Mouse (Mus musculus) small intestine, adult 2 months (tissue): Measurements from ENCODE around the gene Slc25a5. TPM values are rescaled to one million over a fixed set of nuclear protein-coding genes. Genes with fewer than 3 reads are reported as not detected.
"Not testable (repeated sequence)": the region's sequence is repeated elsewhere in the genome, so short reads cannot be mapped to it uniquely, and the experiment has no call there.

Experiments
- H3K27ac ChIP-seq: fragments of 200-500 bp; 2 replicates; pipeline ENCODE4 v1.5.1; 2012; ENCODE audit warnings: low read depth, low read length, control low read depth, inconsistent platforms; ENCODE audit not compliant: insufficient read depth
- H3K27me3 ChIP-seq: fragments of 200-500 bp; 2 replicates; pipeline ENCODE4 v1.6.1; 2012; ENCODE audit warnings: mild to moderate bottlenecking, moderate library complexity, low read length, inconsistent platforms; ENCODE audit not compliant: control insufficient read depth, insufficient read depth
- H3K36me3 ChIP-seq: fragments of 200-500 bp; 2 replicates; pipeline ENCODE4 v1.6.1; 2012; ENCODE audit warnings: mild to moderate bottlenecking, low read length, control low read depth, inconsistent platforms; ENCODE audit not compliant: control insufficient read depth, insufficient read depth
- H3K4me1 ChIP-seq: fragments of 200-500 bp; 2 replicates; pipeline ENCODE4 v1.6.1; 2012; ENCODE audit warnings: low read length, inconsistent platforms, mixed read lengths; ENCODE audit not compliant: control insufficient read depth, insufficient read depth, insufficient read length
- H3K4me3 ChIP-seq: fragments of 200-500 bp; 2 replicates; pipeline ENCODE4 v1.5.1; 2012; ENCODE audit warnings: low read depth, mild to moderate bottlenecking, control low read depth, inconsistent platforms, low read length, moderate library complexity
- CTCF ChIP-seq: fragments of 200-500 bp; IDR thresholded peaks from 2 replicates; pipeline ENCODE4 v1.5.1; 2012; ENCODE audit warnings: low read depth, mild to moderate bottlenecking, control low read depth, inconsistent platforms, low read length, moderate library complexity, mixed read lengths; ENCODE audit not compliant: insufficient replicate concordance, insufficient read length; ENCODE audit errors: extremely low read depth
- POLR2A ChIP-seq: fragments of 200-500 bp; IDR thresholded peaks from 2 replicates; pipeline ENCODE4 v1.6.1; 2012; ENCODE audit warnings: low read depth, mild to moderate bottlenecking, control low read depth, inconsistent platforms, low read length, moderate library complexity
- whole genome bisulfite sequencing: fragments of 180-500 bp; shearing (Covaris S2); methylation state at CpG from one replicate; pipeline ENCODE4 v1.1.7; 2018; 5-methylcytosine and 5-hydroxymethylcytosine counted together
- polyA plus RNA-seq: library from polyadenylated mRNA; depleted of rRNA; stranded (reverse); fragments of >200 nt; gene quantifications from 2 replicates; pipeline ENCODE4 v1.2.3, GENCODE M21; 2012

The Slc25a5 gene
- polyA plus RNA-seq, 1 experiment, result 2,171 TPM

DNA sequence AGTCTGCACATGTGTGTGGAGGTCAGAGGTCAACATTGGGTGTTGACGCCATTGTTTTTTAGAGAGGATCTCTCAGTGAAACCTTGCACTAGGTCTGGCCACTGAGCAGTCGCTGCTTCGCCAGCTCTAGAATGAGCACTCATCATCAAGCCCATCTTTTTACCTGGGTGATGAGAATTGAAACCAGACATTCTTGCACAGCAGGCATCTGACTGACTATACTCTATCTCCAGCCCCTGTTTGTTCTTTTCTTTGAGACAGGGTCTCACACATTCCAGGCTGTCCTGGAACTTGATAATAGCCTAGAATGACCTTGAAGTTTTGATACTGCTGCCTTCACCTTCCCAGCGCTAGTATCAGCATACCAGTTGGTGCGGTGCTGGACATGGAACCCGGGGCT, 22.9 kb upstream of the Slc25a5 start:
- H3K36me3 ChIP-seq, result no peaks in the 10 kb centered on the region
- H3K27me3 ChIP-seq, result no peaks in the 10 kb centered on the region
- WGBS, result 84% methylated on average over 6 of the region's 6 CpGs
- H3K4me1 ChIP-seq, result no peaks in the 10 kb centered on the region
- H3K4me3 ChIP-seq, result no peak overlapping the region
- TF ChIP-seq POLR2A, result no peak
- no peak for TF ChIP-seq CTCF
- no peak overlapping the region for H3K27ac ChIP-seq

DNA sequence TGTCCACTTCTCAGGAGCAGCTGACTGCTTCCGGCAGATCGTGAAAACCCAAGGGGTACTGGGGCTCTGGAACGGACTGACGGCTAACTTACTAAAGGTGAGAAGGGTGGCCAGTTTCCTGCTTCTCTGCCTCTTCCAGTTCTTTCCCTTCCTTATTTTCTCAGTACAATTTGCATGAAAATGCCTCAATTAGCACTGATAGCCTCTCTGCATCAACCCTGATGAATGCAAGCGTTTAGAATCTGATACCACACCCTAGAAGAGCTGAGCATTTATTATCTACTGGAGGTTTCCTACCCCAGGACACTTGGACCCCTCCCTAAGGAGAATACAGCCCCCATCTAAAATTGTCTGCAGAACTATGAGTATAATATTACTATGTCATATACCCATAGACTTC, 19.9 kb upstream of the Slc25a5 start:
- H3K27me3 ChIP-seq, result no peaks in the 10 kb centered on the region
- no peaks in the 10 kb centered on the region for H3K4me1 ChIP-seq
- no peak overlapping the region for H3K27ac ChIP-seq
- no peak for TF ChIP-seq CTCF
- no peak for TF ChIP-seq POLR2A
- no peak overlapping the region for H3K4me3 ChIP-seq
- 91% methylated on average over 5 of the region's 5 CpGs for WGBS
- H3K36me3 ChIP-seq, result no peaks in the 10 kb centered on the region

DNA sequence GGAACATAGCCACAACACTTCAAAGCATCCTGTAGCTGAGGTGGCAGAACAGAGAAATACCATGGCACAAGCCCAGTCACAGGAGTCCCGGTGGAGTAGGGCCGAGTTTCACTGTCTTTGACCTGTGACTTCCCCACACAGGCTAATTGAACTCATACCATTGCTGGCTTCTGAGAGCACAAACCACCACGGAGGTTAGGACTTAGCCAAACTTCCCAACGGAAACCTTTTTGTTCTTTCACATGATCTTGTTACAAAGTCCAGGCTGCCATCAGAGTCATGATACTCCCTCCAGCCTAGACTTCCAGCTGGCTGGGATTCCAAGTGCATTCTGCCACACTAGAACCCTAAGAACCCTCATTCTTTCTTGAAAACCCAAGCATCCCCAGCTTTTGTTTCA, 17.8 kb upstream of the Slc25a5 start:
- Histone ChIP-seq H3K4me1 (no peaks in the 10 kb centered on the region), H3K27ac (no peak overlapping the region), H3K27me3 (no peaks in the 10 kb centered on the region), H3K36me3 (no peaks in the 10 kb centered on the region), H3K4me3 (no peak overlapping the region)
- TF ChIP-seq CTCF (no peak), POLR2A (no peak)
- WGBS, result 52% methylated on average over 4 of the region's 4 CpGs

DNA sequence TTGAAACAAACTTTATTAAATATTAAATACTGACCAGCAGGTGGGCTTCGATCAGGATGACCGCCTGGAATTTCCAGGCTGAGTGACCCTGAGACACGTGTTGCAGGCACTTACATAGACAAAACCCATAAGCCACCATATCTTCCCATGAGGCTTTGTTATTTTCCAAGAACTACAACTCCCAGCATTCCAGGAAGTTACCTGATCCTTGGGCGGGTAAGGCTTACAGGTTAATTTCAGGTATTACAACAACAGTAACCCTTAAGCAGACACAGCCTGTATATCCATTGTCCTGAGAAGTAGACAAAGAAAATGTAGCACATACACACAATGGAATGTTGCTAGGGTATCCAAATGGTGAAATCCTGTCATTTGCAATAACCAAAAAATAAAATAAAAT, 6.1 kb upstream of the Slc25a5 start:
- H3K27me3 ChIP-seq, result no peaks in the 10 kb centered on the region
- H3K4me3 ChIP-seq, result no peak overlapping the region
- no peak overlapping the region for H3K27ac ChIP-seq
- TF ChIP-seq CTCF (no peak), POLR2A (no peak)
- 30% methylated on average over 4 of the region's 4 CpGs for WGBS
- H3K36me3 ChIP-seq, result no peaks in the 10 kb centered on the region
- no peaks in the 10 kb centered on the region; the same call in 1 of the 2 replicates for H3K4me1 ChIP-seq

DNA sequence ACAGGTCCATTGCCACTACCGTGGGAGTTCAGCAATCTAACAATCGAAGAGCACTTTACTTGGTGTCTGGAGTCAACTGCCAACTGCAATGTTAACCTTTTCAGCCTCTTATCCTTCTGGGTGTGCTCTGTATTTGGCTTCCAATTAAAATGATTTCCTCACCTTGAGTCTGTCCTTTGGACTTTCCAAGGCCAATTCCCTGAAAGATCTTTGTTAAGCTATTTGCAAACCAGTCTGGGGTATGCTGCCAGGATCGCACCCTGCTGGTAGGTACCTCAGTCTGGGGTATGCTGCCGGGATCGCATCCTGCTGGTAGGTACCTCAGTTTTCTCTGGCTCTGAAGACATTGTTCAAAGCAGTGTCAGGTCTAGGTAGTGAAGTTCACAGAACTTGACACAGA, 880 bp upstream of the Slc25a5 start:
- 38% methylated on average over 5 of the region's 5 CpGs for WGBS
- Histone ChIP-seq H3K27ac (peak overlapping the region; percentile 82), H3K4me1 (peaks cover 2% of the 10 kb centered on the region; the same call in 1 of the 2 replicates), H3K27me3 (no peaks in the 10 kb centered on the region), H3K36me3 (peaks cover 16% of the 10 kb centered on the region), H3K4me3 (no peak overlapping the region; the same call in 1 of the 2 replicates)
- no peak for TF ChIP-seq POLR2A
- no peak for TF ChIP-seq CTCF

DNA sequence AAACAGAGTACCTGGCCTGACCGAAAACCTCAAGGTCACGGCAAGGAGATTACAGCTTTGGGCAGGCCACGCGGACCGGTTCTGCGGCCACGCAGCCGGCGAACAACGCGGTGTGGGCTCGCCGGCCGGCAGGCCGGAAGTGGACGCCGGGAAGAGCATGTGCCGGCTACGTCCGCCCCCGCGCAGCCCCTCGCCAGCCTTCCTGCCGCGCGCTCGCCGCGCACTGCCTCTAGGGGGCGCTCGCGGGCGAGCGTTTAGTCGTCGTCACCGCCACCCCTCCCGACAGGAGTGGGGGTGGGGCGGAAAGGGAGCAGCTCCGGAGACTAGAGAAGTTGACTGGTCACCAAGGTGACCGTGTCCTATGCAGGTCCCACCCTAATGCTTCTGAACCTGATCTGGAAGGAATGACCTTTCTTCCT, 721 bp downstream of the Slc25a5 start:
- H3K36me3 ChIP-seq, result peaks cover 16% of the 10 kb centered on the region
- WGBS, result 11% methylated on average over 41 of the region's 41 CpGs
- H3K4me3 ChIP-seq, result peak overlapping the region; percentile 96
- H3K4me1 ChIP-seq, result peaks cover 2% of the 10 kb centered on the region; the same call in 1 of the 2 replicates
- peak overlapping the region; percentile 98 for H3K27ac ChIP-seq
- no peak; the same call in 1 of the 2 replicates for TF ChIP-seq POLR2A
- peak; percentile 61 for TF ChIP-seq CTCF
- no peaks in the 10 kb centered on the region for H3K27me3 ChIP-seq

DNA sequence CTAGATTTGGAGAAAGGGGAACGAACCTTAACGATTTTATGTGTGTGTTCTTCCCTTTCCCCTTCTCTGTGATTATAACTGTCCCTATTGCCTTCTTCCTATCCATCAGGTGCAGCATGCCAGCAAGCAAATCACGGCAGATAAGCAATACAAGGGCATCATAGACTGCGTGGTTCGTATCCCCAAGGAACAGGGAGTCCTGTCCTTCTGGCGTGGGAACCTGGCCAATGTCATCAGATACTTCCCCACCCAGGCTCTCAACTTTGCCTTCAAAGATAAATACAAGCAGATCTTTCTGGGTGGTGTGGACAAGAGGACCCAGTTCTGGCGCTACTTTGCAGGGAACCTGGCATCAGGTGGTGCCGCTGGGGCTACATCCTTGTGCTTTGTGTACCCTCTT, 1.3 kb downstream of the Slc25a5 start:
- not testable (repeated sequence) for H3K27me3 ChIP-seq, H3K4me1 ChIP-seq
- Histone ChIP-seq H3K36me3 (peaks cover 16% of the 10 kb centered on the region), H3K4me3 (peak overlapping the region; percentile 96), H3K27ac (peak overlapping the region; percentile 98)
- WGBS, result 27% methylated on average over 8 of the region's 8 CpGs
